Mouse (Mus musculus): ENCODE results near the gene Dock9.

Gene Dock9

DNA sequence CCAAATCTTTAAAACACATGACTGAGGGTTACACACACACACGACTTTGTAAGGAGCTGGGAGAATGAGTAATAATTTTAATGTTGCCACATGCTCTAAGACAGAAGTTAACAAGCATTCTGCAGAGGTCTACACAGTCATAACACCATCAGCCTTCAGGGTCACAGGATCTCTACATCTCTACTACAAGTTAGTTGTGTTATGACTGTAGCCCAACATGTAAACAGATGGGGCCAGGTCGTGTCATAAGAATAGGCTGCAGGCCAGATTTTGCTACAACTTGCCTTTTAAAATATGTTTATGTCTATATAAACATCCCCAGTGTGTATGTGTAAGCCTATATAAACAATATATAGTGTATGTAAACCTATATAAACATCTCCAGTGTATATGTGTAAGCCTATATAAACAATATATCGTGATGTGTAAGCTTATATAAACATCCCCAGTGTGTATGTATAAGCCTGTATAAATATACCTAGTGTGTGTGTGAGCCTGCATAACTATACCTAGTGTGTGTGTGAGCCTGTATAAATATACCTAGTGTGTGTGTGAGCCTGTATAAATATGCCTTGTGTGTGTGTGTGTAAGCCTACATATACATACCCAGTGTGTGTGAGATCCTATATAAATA lies 130.9 kb downstream of the Dock9 start:
- H3K4me1 ChIP-seq (replicated peaks; ENCODE audit: low read depth, low read length) = peaks cover 4% of the 10 kb centered on the region; the same call in 1 of the 2 replicates
- H3K36me3 ChIP-seq (ENCODE audit: insufficient read depth, low read length) = no peaks in the 10 kb centered on the region
- H3K27me3 ChIP-seq (ENCODE audit: insufficient read depth, low read length) = no peaks in the 10 kb centered on the region
- H3K9me3 ChIP-seq (ENCODE audit: low read length) = no peaks in the 10 kb centered on the region
- TF ChIP-seq POU5F1 (IDR thresholded peaks at IDR 0.05; ENCODE audit: borderline replicate concordance, low read length) (no peak), NANOG (IDR thresholded peaks at IDR 0.05; ENCODE audit: borderline replicate concordance, low read length) (no peak), CTCF (conservative IDR thresholded peaks at IDR 0.05; ENCODE audit: low read length) (no peak)
- no peak overlapping the region for H3K4me3 ChIP-seq (replicated peaks; ENCODE audit: low read length)

DNA sequence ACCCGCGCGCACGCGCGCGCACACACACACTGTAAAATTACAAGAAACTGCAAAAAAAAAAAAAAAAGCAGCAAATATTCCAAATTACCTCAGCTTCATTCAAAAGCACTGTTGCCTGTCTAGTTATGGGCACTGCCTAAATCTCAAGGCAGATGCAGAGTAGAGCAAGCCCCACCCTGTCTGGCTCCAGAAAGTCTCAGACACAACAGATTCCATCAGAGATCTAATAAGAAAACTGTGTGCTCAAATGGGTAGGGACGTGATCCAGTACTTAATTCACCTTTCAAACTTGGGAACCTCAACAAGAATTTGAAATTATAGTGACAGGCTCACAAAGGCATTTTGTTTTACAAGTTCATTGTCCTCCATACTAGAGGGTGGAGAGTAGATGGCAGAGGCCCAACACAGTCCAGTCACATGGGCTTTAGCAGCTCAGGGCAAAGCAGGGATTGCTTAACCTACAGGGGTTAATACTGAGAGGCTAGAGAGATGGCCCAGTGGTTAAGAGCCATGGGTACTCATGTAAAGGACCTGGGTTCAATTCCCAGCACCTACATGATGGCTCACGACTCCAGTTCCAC lies 131.9 kb downstream of the Dock9 start:
- no peaks in the 10 kb centered on the region for H3K36me3 ChIP-seq (ENCODE audit: insufficient read depth, low read length)
- peaks cover 4% of the 10 kb centered on the region; the same call in 1 of the 2 replicates for H3K4me1 ChIP-seq (replicated peaks; ENCODE audit: low read depth, low read length)
- no peaks in the 10 kb centered on the region for H3K9me3 ChIP-seq (ENCODE audit: low read length)
- no peaks in the 10 kb centered on the region for H3K27me3 ChIP-seq (ENCODE audit: insufficient read depth, low read length)
- no peak for TF ChIP-seq POU5F1 (IDR thresholded peaks at IDR 0.05; ENCODE audit: borderline replicate concordance, low read length)
- no peak for TF ChIP-seq CTCF (conservative IDR thresholded peaks at IDR 0.05; ENCODE audit: low read length)
- H3K4me3 ChIP-seq (replicated peaks; ENCODE audit: low read length) = no peak overlapping the region

DNA sequence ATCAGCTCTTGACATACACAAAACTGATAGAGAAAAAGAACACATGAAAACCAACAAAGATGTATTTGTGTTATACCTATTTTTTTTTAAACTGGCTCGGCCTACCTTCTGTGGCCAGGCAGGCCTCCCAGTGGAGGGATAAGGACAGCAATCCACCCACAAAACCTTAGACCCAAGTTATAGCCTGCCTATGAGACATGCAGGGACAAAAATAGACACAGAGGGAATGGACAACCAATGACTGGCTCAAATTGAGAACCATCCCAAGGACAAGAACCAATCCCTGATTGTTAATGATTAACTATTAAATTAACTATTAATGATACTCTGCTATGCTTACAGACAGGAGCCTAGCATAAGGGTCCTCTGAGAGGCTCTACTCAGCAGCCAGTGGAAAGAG lies 133.7 kb downstream of the Dock9 start:
- no peak overlapping the region for H3K4me3 ChIP-seq (replicated peaks; ENCODE audit: low read length)
- H3K4me1 ChIP-seq (replicated peaks; ENCODE audit: low read depth, low read length) = peaks cover 4% of the 10 kb centered on the region; the same call in 1 of the 2 replicates
- H3K9me3 ChIP-seq (ENCODE audit: low read length) = no peaks in the 10 kb centered on the region
- TF ChIP-seq CTCF (conservative IDR thresholded peaks at IDR 0.05; ENCODE audit: low read length) (no peak), NANOG (IDR thresholded peaks at IDR 0.05; ENCODE audit: borderline replicate concordance, low read length) (no peak), POU5F1 (IDR thresholded peaks at IDR 0.05; ENCODE audit: borderline replicate concordance, low read length) (no peak)
- H3K27me3 ChIP-seq (ENCODE audit: insufficient read depth, low read length) = no peaks in the 10 kb centered on the region
- H3K36me3 ChIP-seq (ENCODE audit: insufficient read depth, low read length) = no peaks in the 10 kb centered on the region

DNA sequence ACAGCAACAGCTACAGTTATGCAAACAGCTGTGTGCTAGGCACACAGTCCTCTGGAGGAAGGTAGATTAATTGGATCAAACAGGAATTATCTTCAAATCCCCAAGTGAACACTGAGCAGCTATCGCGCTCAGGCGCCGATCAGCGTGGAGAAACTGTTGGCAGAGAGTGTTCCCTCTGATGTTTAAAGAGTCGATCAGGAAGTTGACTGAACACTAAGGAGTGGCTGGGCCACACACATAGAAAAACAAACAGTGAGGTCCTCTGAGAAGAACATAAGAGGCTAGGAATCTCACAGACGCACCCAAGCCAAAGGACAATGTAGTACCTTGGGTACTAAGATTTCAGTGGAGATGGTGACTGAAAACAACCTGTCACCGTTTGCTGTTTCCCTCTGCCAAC lies 136.7 kb downstream of the Dock9 start:
- Histone ChIP-seq H3K4me3 (replicated peaks; ENCODE audit: low read length) (no peak overlapping the region), H3K9me3 (ENCODE audit: low read length) (no peaks in the 10 kb centered on the region)
- TF ChIP-seq NANOG (IDR thresholded peaks at IDR 0.05; ENCODE audit: borderline replicate concordance, low read length) (no peak), CTCF (conservative IDR thresholded peaks at IDR 0.05; ENCODE audit: low read length) (no peak), POU5F1 (IDR thresholded peaks at IDR 0.05; ENCODE audit: borderline replicate concordance, low read length) (no peak)

DNA sequence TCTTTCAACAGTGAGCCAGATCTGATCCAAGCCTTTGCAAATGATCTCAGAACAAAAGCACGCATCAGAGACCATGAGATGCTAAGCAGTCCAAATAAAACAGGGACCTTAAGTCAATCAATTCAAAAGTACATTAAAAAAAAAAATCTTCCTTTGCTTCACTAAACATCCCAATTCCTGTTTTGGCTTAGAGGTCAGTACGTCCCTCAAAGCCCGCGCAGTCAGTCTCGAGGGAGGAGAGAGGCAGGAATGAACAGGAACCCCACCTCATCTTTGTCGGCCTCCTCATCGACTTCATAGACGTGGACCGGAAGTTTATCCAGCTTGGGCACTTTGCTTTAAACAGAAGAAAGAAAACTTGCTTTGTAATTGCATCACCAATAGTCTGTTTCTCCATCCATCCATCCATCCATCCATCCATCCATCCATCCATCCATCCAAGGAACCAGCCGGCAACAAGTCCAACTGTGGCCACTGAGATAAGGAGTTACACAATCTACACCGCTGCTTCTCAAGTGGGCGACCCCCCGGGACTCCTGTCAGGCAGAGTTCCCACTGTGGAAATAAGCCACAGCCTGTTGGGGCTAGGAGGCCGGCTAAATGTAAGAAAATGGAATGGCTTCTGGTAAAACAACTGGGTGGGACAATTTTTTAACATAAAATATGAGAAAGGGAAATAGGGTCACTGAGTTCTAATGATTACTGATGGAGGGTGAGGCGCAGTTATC lies 137.3 kb downstream of the Dock9 start:
- H3K4me3 ChIP-seq (replicated peaks; ENCODE audit: low read length) = no peak overlapping the region
- no peaks in the 10 kb centered on the region for H3K27me3 ChIP-seq (ENCODE audit: insufficient read depth, low read length)
- 0 out of 2 replicates have a peak, but pooled peaks cover 4% of the 10 kb centered on the region for H3K4me1 ChIP-seq (replicated peaks; ENCODE audit: low read depth, low read length)
- no peaks in the 10 kb centered on the region for H3K36me3 ChIP-seq (ENCODE audit: insufficient read depth, low read length)
- H3K9me3 ChIP-seq (ENCODE audit: low read length) = no peaks in the 10 kb centered on the region
- TF ChIP-seq CTCF (conservative IDR thresholded peaks at IDR 0.05; ENCODE audit: low read length) (no peak), NANOG (IDR thresholded peaks at IDR 0.05; ENCODE audit: borderline replicate concordance, low read length) (no peak), POU5F1 (IDR thresholded peaks at IDR 0.05; ENCODE audit: borderline replicate concordance, low read length) (no peak)

More for the DNA sequence above, 136.7 kb downstream of the Dock9 start:
- H3K27me3 ChIP-seq (ENCODE audit: insufficient read depth, low read length) = no peaks in the 10 kb centered on the region
- H3K36me3 ChIP-seq (ENCODE audit: insufficient read depth, low read length) = no peaks in the 10 kb centered on the region
- H3K4me1 ChIP-seq (replicated peaks; ENCODE audit: low read depth, low read length) = peaks cover 4% of the 10 kb centered on the region; the same call in 1 of the 2 replicates

DNA sequence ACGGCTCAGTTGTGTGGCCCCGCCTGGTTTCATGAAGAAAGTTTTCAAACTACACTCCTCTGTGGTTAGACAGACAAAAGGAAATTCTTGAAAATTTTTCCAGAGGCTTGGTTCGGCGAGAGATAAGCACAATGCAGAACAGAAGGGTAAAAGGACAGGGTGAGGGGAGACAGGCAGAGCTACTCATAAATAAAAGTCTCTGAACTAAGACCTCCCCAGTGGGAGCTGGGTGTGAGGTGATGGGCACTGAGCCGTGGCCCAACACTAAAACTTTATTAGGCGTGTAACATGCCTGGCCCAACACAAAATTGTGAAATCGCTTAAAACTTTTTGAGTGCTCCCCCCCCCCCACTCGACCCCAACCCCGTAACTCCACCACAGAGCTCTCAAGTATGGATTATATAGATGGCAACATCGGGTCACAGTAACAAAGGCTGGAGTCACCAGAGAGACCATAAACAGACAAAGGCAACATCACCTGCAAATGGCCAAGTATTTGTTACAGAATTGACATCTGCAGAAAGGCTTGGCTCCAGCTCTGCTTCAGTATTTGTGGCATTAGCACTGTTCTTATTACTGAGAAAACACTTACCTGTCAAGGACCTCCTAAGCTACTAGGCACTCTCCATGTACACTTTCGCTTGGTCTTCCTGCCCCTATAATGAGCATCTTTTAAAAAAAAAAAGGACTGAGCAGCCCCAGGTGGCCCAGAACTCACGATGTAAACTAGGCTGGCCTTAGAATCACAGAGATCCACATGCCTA lies 138.4 kb downstream of the Dock9 start:
- Histone ChIP-seq H3K4me1 (replicated peaks; ENCODE audit: low read depth, low read length) (no peaks in the 10 kb centered on the region), H3K9me3 (ENCODE audit: low read length) (no peaks in the 10 kb centered on the region), H3K4me3 (replicated peaks; ENCODE audit: low read length) (no peak overlapping the region), H3K36me3 (ENCODE audit: insufficient read depth, low read length) (no peaks in the 10 kb centered on the region), H3K27me3 (ENCODE audit: insufficient read depth, low read length) (no peaks in the 10 kb centered on the region)
- TF ChIP-seq CTCF (conservative IDR thresholded peaks at IDR 0.05; ENCODE audit: low read length) = no peak
- TF ChIP-seq NANOG (IDR thresholded peaks at IDR 0.05; ENCODE audit: borderline replicate concordance, low read length) = no peak
- TF ChIP-seq POU5F1 (IDR thresholded peaks at IDR 0.05; ENCODE audit: borderline replicate concordance, low read length) = no peak

DNA sequence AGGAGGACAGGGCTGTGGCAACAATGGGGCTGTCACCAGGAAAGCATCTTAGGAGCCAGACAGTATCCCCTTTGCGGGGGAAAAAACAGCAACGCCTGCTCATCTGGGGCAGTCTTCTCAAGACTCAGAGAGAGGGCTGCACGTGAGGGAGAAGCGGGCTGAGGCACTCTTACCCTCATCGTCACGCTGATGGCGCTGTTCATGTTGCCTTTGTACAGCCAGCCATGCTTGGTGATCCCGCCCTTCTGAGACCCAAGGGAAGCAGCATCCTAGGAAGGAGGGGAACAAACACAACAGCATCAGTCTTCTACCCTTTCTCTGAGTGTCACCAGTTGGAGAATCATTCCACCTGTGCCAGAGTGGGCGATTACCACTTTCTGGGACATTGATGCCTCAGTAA lies 139.1 kb downstream of the Dock9 start:
- no peak for TF ChIP-seq CTCF (conservative IDR thresholded peaks at IDR 0.05; ENCODE audit: low read length)
- no peak for TF ChIP-seq POU5F1 (IDR thresholded peaks at IDR 0.05; ENCODE audit: borderline replicate concordance, low read length)
- TF ChIP-seq NANOG (IDR thresholded peaks at IDR 0.05; ENCODE audit: borderline replicate concordance, low read length) = no peak
- no peaks in the 10 kb centered on the region for H3K27me3 ChIP-seq (ENCODE audit: insufficient read depth, low read length)
- H3K4me1 ChIP-seq (replicated peaks; ENCODE audit: low read depth, low read length) = no peaks in the 10 kb centered on the region
- H3K9me3 ChIP-seq (ENCODE audit: low read length) = no peaks in the 10 kb centered on the region
- no peak overlapping the region for H3K4me3 ChIP-seq (replicated peaks; ENCODE audit: low read length)
- H3K36me3 ChIP-seq (ENCODE audit: insufficient read depth, low read length) = no peaks in the 10 kb centered on the region

DNA sequence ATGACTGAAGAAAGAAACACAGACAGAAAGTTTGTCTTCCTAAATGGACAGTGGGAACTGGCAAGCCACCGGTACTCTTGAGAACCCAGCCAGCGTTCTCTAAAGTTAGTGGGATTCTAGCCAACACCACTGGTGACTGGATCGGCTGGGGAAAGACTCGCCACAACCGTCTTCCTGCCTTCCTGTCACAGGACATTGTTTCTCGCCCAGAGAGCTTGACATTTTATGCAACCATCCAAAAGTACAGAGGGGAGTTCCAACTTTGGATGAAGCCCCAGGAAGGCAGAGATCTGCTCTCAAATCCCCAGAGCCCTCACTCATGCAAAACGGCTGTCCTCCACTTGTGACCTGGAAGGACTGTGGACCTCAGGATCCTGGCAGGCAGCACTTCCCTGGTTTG lies 140.0 kb downstream of the Dock9 start:
- Histone ChIP-seq H3K27me3 (ENCODE audit: insufficient read depth, low read length) (no peaks in the 10 kb centered on the region), H3K36me3 (ENCODE audit: insufficient read depth, low read length) (no peaks in the 10 kb centered on the region), H3K4me3 (replicated peaks; ENCODE audit: low read length) (no peak overlapping the region), H3K4me1 (replicated peaks; ENCODE audit: low read depth, low read length) (no peaks in the 10 kb centered on the region), H3K9me3 (ENCODE audit: low read length) (no peaks in the 10 kb centered on the region)
- TF ChIP-seq POU5F1 (IDR thresholded peaks at IDR 0.05; ENCODE audit: borderline replicate concordance, low read length) (no peak), NANOG (IDR thresholded peaks at IDR 0.05; ENCODE audit: borderline replicate concordance, low read length) (no peak), CTCF (conservative IDR thresholded peaks at IDR 0.05; ENCODE audit: low read length) (no peak)
